Mouse (Mus musculus): ENCODE measurements around the gene Btnl2. TPM values are rescaled to one million over a fixed set of nuclear protein-coding genes. Genes with fewer than 3 reads are reported as not detected.

Gene Btnl2
- total and polyA plus RNA-seq, 3 experiments, result 1.1 to 4.8 (median 2.0) TPM

DNA sequence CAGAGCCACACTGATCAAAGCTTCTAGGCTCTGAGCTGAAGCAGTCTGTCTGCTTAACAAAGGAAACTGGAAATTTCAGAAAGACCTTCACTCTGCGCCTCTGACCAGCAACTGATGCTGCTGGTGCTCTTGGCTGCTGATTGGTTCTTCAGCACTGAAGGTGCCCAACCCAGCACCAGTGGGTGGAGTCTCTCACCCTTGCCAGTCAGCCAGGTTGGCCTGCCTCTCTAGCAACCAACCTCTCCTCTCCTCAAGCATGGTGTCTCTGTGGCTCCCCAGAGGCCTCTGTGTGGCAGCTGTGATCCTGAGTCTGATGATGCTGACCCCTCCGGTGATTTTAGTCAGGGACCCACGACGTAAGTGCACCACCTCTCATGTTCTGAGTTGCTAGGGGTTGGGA is 29.2 kb upstream of the Btnl2 start, which contains the start of gene H2-Eb2:
Gene H2-Eb2, plus strand, starts transcription at position 230 of the 400 bp plus-strand sequence.
- no peaks in the 10 kb centered on the region for H3K27me3 ChIP-seq (replicated peaks)
- in situ Hi-C loops (cut with MboI; ENCODE audit: low pct_ligation_motif_present, low pct_unique_long_range_greater_than_20kb, low sequenced_read_pairs), result no loop called here
- H3K4me3 ChIP-seq (replicated peaks in 1 of 3; ENCODE audit: low read depth in 2 of 3, low read length in 2 of 3, poor library complexity in 1 of 3), result peak within 1 kb of the TSS; percentile 48 to 62 (median 52)
- peak within 1 kb of the TSS; percentile 53 for H3K9ac ChIP-seq (ENCODE audit: insufficient read depth, low read depth)
- TF ChIP-seq PAX5 (IDR thresholded peaks at IDR 0.05; ENCODE audit: low read length) (no peak), POLR2A (IDR thresholded peaks at IDR 0.05; ENCODE audit: low read depth, low read length) (peak; percentile 79), CTCF (conservative IDR thresholded peaks at IDR 0.05 in 1 of 2, IDR thresholded peaks at IDR 0.05 in 1 of 2; ENCODE audit: low read depth in 2 of 2, low read length in 2 of 2) (no peak), USF1 (IDR thresholded peaks at IDR 0.05; ENCODE audit: low read depth, low read length) (no peak), ZNF384 (IDR thresholded peaks at IDR 0.05; ENCODE audit: low read depth, low read length) (no peak), CHD2 (IDR thresholded peaks at IDR 0.05; ENCODE audit: low read length) (peak; percentile 97), MAX (IDR thresholded peaks at IDR 0.05; ENCODE audit: low read length) (peak; percentile 57; the same call in 1 of the 2 replicates), JUN (IDR thresholded peaks at IDR 0.05; ENCODE audit: insufficient read depth, low read depth, low read length) (no peak), GABPA (IDR thresholded peaks at IDR 0.05; ENCODE audit: insufficient replicate concordance, low read depth, low read length) (no peak), ZKSCAN1 (IDR thresholded peaks at IDR 0.05; ENCODE audit: borderline replicate concordance, low read depth, low read length) (no peak), MAFK (IDR thresholded peaks at IDR 0.05; ENCODE audit: insufficient replicate concordance, low read length) (no peak), MAZ (IDR thresholded peaks at IDR 0.05; ENCODE audit: low read depth, low read length) (no peak), ELF1 (IDR thresholded peaks at IDR 0.05; ENCODE audit: low read depth, low read length) (no peak), MYC (IDR thresholded peaks at IDR 0.05; ENCODE audit: low read depth, low read length) (peak; percentile 68; the same call in 1 of the 2 replicates), MXI1 (IDR thresholded peaks at IDR 0.05; ENCODE audit: low read depth, low read length) (peak; percentile 79; the same call in 1 of the 2 replicates), TBP (conservative IDR thresholded peaks at IDR 0.05; ENCODE audit: low read depth, low read length) (peak; percentile 65; the same call in 1 of the 2 replicates), CHD1 (IDR thresholded peaks at IDR 0.05; ENCODE audit: low read depth, low read length) (no peak), NELFE (IDR thresholded peaks at IDR 0.05; ENCODE audit: low read depth, low read length) (peak; percentile 70), ZMIZ1 (IDR thresholded peaks at IDR 0.05; ENCODE audit: low read depth, low read length) (peak; percentile 80), MEF2A (IDR thresholded peaks at IDR 0.05; ENCODE audit: borderline replicate concordance, low read depth, low read length) (peak; percentile 34; the same call in 1 of the 2 replicates), HCFC1 (IDR thresholded peaks at IDR 0.05; ENCODE audit: low read depth, low read length) (no peak), USF2 (conservative IDR thresholded peaks at IDR 0.05; ENCODE audit: low read depth, low read length) (no peak), BHLHE40 (IDR thresholded peaks at IDR 0.05; ENCODE audit: low read depth, low read length) (no peak), KAT2A (IDR thresholded peaks at IDR 0.05; ENCODE audit: insufficient replicate concordance, low read length) (no peak), UBTF (IDR thresholded peaks at IDR 0.05; ENCODE audit: low read depth, low read length) (no peak), TCF12 (IDR thresholded peaks at IDR 0.05; ENCODE audit: low read depth, low read length) (peak; percentile 74), SIN3A (IDR thresholded peaks at IDR 0.05; ENCODE audit: low read length) (peak; percentile 76; the same call in 1 of the 2 replicates), RAD21 (IDR thresholded peaks at IDR 0.05; ENCODE audit: low read depth, low read length) (no peak), ZC3H11A (IDR thresholded peaks at IDR 0.05; ENCODE audit: low read depth, low read length) (no peak), POLR2AphosphoS2 (IDR thresholded peaks at IDR 0.05; ENCODE audit: low read depth, low read length) (no peak), EP300 (IDR thresholded peaks at IDR 0.05; ENCODE audit: low read length) (no peak), SMC3 (IDR thresholded peaks at IDR 0.05; ENCODE audit: low read depth, low read length) (no peak), ETS1 (conservative IDR thresholded peaks at IDR 0.05; ENCODE audit: low read depth, low read length) (peak; percentile 63; the same call in 1 of the 2 replicates), IRF4 (IDR thresholded peaks at IDR 0.05; ENCODE audit: low read depth, low read length) (0 out of 2 replicates have a peak, but pooled peaks have one; percentile 3), E2F4 (IDR thresholded peaks at IDR 0.05; ENCODE audit: insufficient replicate concordance, low read depth, low read length) (no peak), NRF1 (IDR thresholded peaks at IDR 0.05; ENCODE audit: low read depth, low read length) (no peak), JUND (conservative IDR thresholded peaks at IDR 0.05; ENCODE audit: low read depth, low read length) (no peak), RCOR1 (conservative IDR thresholded peaks at IDR 0.05; ENCODE audit: low read depth, low read length) (no peak)
- H3K4me1 ChIP-seq (ENCODE audit: control insufficient read depth in 1 of 2, insufficient read depth in 2 of 2), result peaks cover 8 to 44% of the 10 kb centered on the region in 2 experiments
- dilution Hi-C loops (cut with MboI; ENCODE audit: extremely low pct_ligation_motif_present, extremely low pct_unique_long_range_greater_than_20kb, low sequenced_read_pairs), result no loop called here
- peak within 1 kb of the TSS; percentile 73 for H3K4me2 ChIP-seq (ENCODE audit: insufficient read depth, low read depth, poor library complexity, severe bottlenecking)
- H3K9me3 ChIP-seq (replicated peaks; ENCODE audit: low read length), result no peaks in the 10 kb centered on the region
- DNase-seq (ENCODE audit: extremely low read depth), result peak; percentile 93
- H3K27ac ChIP-seq (ENCODE audit: insufficient read depth, low read depth), result peak within 1 kb of the TSS; percentile 36
- H3K79me2 ChIP-seq (replicated peaks; ENCODE audit: control insufficient read depth, extremely low read depth, insufficient read depth, poor library complexity, severe bottlenecking), result no peaks in the 10 kb centered on the region
- H3K36me3 ChIP-seq (replicated peaks in 1 of 2; ENCODE audit: control insufficient read depth in 1 of 2, insufficient read depth in 1 of 2, low read length in 1 of 2), result peaks cover 0 to 2% of the 10 kb centered on the region in 2 experiments
